Mouse (Mus musculus) embryonic facial prominence, embryonic 13.5 days (tissue): Measurements from ENCODE around the gene Dntt. TPM values are rescaled to one million over a fixed set of nuclear protein-coding genes. Genes with fewer than 3 reads are reported as not detected.

Experiments
- ATAC-seq: fragments of 200-750 bp; cut with Nextera tagmentation; 2 replicates; pipeline ENCODE4 v1.8.0; 2017; ENCODE audit warnings: low read depth; ENCODE audit not compliant: insufficient number of reproducible peaks, insufficient read depth, low FRiP score, low TSS enrichment
- H3K27ac ChIP-seq: fragments of 300-500 bp; sonication (generic); 2 replicates; pipeline ENCODE4 v1.5.1; 2015; ENCODE audit warnings: moderate library complexity, mild to moderate bottlenecking, inconsistent platforms
- H3K27me3 ChIP-seq: fragments of 300-500 bp; sonication (generic); 2 replicates; pipeline ENCODE4 v1.6.1; 2015; ENCODE audit warnings: mild to moderate bottlenecking, inconsistent platforms
- H3K36me3 ChIP-seq: fragments of 300-500 bp; sonication (generic); 2 replicates; pipeline ENCODE4 v1.6.1; 2015; ENCODE audit warnings: mild to moderate bottlenecking, inconsistent platforms
- H3K4me1 ChIP-seq: fragments of 300-500 bp; sonication (generic); 2 replicates; pipeline ENCODE4 v1.6.1; 2015; ENCODE audit warnings: inconsistent platforms
- H3K4me2 ChIP-seq: fragments of 300-500 bp; sonication (generic); 2 replicates; pipeline ENCODE4 v1.6.1; 2015; ENCODE audit warnings: moderate library complexity, mild to moderate bottlenecking, inconsistent platforms
- H3K4me3 ChIP-seq: fragments of 300-500 bp; sonication (generic); 2 replicates; pipeline ENCODE4 v1.5.1; 2015; ENCODE audit warnings: mild to moderate bottlenecking, inconsistent platforms
- H3K9ac ChIP-seq: fragments of 300-500 bp; sonication (generic); 2 replicates; pipeline ENCODE4 v1.6.1; 2015; ENCODE audit warnings: mild to moderate bottlenecking, inconsistent platforms
- H3K9me3 ChIP-seq: fragments of 300-500 bp; sonication (generic); 2 replicates; pipeline ENCODE4 v1.6.1; 2016; ENCODE audit warnings: inconsistent platforms
- WGBS: fragments of 180-500 bp; shearing (Covaris S2); methylation state at CpG from one replicate; pipeline ENCODE4 v1.1.7; 2015; ENCODE audit warnings: mixed read lengths; 5-methylcytosine and 5-hydroxymethylcytosine counted together
- polyA plus RNA-seq: library from polyadenylated mRNA; unstranded; fragments of >200 nt; fragmentation: Nextera tagmentation; extraction: Ambion mirVana; gene quantifications from 2 replicates; pipeline ENCODE4 v1.2.1, GENCODE M21; 2015

Dntt gene
- polyA plus RNA-seq: not detected in 2 replicates

GRCm38 (mm10) chr19:41029219-41029618 lies at the start of gene Dntt:
TSS of gene Dntt (plus strand) at chr19:41029275.
- WGBS: 84% methylated on average over 6 of the region's 6 CpGs
- Histone ChIP-seq H3K27ac (no peak within 1 kb of the TSS), H3K4me3 (no peak within 1 kb of the TSS), H3K9me3 (no peaks in the 10 kb centered on the region), H3K4me2 (no peak within 1 kb of the TSS), H3K27me3 (peaks cover 5% of the 10 kb centered on the region; the same call in 1 of the 2 replicates), H3K9ac (no peak within 1 kb of the TSS), H3K36me3 (no peaks in the 10 kb centered on the region), H3K4me1 (no peaks in the 10 kb centered on the region)
- no peak for ATAC-seq

GRCm38 (mm10) chr19:40980671-40981070 lies 48.4 kb upstream of the Dntt start:
- Histone ChIP-seq H3K4me2 (no peak overlapping the region), H3K4me1 (no peaks in the 10 kb centered on the region), H3K36me3 (no peaks in the 10 kb centered on the region), H3K27ac (no peak overlapping the region), H3K9me3 (no peaks in the 10 kb centered on the region), H3K4me3 (no peak overlapping the region), H3K27me3 (no peaks in the 10 kb centered on the region), H3K9ac (no peak overlapping the region)
- ATAC-seq: no peak
- WGBS: 75% methylated on average over 5 of the region's 5 CpGs

DNA sequence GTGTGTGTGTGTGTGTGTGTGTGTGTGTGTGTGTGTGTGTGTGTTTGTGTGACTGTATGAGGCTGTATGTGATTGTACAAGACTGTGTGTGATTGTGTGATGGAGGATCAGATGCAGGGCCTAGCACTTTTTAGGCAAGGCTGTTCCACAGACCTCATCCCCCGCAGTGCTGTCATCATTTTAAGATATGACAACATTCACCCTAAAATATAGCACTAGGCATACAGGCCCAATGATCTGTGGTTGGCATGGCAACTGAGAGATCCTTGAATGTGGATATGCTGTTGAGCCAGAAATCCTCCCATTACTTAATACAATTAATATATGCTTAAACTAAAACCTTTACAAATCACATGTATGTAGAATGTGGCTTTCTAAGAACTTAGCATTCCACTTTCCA lies 44.5 kb upstream of the Dntt start:
- H3K9me3 ChIP-seq: no peaks in the 10 kb centered on the region
- 96% methylated on average over 1 of the region's 1 CpGs for WGBS
- H3K4me1 ChIP-seq: no peaks in the 10 kb centered on the region
- no peak overlapping the region for H3K4me3 ChIP-seq
- ATAC-seq: no peak
- no peak overlapping the region for H3K9ac ChIP-seq
- H3K36me3 ChIP-seq: no peaks in the 10 kb centered on the region
- H3K27ac ChIP-seq: no peak overlapping the region
- H3K4me2 ChIP-seq: no peak overlapping the region
- H3K27me3 ChIP-seq: no peaks in the 10 kb centered on the region

DNA sequence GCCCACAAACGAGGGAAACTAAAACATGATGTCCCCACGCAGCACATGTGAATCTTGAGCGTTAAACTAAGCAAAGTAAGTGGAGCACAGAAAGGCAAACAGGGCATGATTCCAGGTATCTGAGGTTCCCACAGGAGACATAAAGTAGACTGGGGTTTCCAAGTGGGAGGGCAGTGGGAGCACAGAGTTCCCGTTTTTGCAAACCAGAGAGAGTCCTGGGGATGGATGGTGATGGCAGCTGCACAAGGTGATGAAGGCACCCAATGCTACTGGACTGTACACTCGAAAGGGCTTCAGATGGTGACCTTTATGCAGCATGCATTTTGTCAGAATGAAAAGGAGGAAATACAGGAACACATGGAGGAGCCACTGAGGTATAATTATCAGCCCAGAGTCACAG lies 40.2 kb upstream of the Dntt start:
- peaks cover 5% of the 10 kb centered on the region for H3K4me1 ChIP-seq
- 73% methylated on average over 5 of the region's 5 CpGs for WGBS
- no peaks in the 10 kb centered on the region for H3K9me3 ChIP-seq
- ATAC-seq: no peak
- no peak overlapping the region for H3K4me3 ChIP-seq
- no peak overlapping the region for H3K9ac ChIP-seq
- H3K4me2 ChIP-seq: no peak overlapping the region
- H3K36me3 ChIP-seq: no peaks in the 10 kb centered on the region
- H3K27ac ChIP-seq: no peak overlapping the region
- H3K27me3 ChIP-seq: no peaks in the 10 kb centered on the region

DNA sequence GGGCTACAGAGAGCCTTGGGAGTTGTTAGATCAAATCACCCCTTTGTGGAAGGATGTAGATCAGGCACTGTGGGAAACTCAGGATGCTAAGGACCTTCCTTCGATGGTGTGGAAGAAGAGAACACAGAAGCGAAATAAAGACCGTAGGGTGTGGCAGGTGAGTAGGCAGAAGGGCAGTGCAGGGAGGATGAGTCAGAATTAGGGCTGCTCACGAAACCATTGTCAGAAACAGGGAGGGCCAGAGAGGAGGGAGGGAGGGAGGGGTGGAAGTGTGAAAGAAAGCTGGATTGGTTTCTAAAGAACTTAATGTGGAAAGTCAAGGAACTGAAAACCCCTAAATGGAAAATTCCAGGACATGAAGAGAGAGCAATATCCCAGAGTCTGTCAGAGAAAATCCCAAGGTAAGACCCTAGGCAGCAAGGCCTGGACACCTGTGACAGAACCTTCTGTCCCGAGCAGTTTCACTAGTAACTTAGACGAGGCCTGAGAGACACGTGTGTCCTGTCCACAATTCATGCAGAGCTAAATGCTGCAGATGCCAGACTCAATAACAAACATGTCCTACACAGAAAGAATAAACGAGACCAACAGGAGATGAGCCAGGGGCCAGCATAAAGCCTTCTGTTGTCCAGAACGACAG lies 39.0 kb upstream of the Dntt start:
- WGBS: 78% methylated on average over 9 of the region's 9 CpGs
- H3K27me3 ChIP-seq: no peaks in the 10 kb centered on the region
- ATAC-seq: no peak
- no peak overlapping the region for H3K27ac ChIP-seq
- H3K36me3 ChIP-seq: no peaks in the 10 kb centered on the region
- H3K4me2 ChIP-seq: no peak overlapping the region
- H3K4me3 ChIP-seq: no peak overlapping the region
- no peak overlapping the region for H3K9ac ChIP-seq
- H3K4me1 ChIP-seq: peaks cover 10% of the 10 kb centered on the region
- no peaks in the 10 kb centered on the region for H3K9me3 ChIP-seq

DNA sequence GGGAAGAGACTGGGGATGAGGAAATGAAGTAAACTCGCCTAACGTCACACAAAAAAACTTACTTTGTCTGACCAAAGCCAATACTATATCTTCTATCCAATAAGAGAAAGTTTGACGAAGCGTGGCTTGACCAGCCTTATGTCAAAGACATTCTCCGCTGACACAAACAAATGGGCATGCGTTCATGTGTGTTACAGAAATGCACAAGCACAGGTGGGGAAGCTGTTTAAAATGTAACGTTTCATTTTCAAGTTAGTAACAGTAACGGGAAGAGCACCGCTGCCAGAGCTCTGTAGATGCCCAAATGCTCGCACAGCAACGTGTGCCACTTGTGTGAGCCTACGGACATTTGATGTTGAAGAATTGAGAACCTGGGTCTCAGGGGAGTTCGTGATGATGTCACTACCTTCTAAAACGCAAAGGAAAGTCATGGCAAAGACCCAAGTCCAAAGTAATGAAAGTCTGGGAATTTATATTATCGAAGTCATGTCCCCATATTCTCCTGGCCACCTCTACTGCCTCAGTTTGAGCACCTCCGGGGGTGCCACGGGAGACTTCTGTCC lies 38.2 kb upstream of the Dntt start:
- H3K4me1 ChIP-seq: peaks cover 10% of the 10 kb centered on the region
- H3K27ac ChIP-seq: no peak overlapping the region
- no peaks in the 10 kb centered on the region for H3K27me3 ChIP-seq
- H3K4me2 ChIP-seq: no peak overlapping the region
- 92% methylated on average over 17 of the region's 17 CpGs for WGBS
- H3K9ac ChIP-seq: no peak overlapping the region
- no peak overlapping the region for H3K4me3 ChIP-seq
- ATAC-seq: no peak
- H3K9me3 ChIP-seq: no peaks in the 10 kb centered on the region
- no peaks in the 10 kb centered on the region for H3K36me3 ChIP-seq

DNA sequence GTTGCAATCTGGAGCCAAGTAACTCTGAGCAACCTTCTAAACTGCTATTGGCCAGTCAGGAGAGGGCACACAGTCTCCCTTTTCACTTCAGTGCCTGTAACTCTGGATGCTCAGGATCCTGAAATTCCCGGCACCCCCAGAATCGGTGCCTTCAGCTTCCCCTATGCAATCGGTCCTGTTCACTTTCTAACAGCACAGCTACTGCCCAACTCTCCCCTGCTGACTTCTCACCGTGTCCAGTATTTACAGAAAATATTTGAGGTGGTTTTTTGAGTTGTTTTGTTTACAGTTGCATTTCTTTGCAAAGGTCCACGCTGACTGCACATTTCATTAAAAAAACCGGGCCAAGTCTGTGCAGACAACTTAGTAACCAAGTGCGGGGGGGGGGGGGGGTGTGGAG lies 37.4 kb upstream of the Dntt start:
- WGBS: 76% methylated on average over 6 of the region's 7 CpGs
- H3K4me3 ChIP-seq: no peak overlapping the region
- H3K9me3 ChIP-seq: no peaks in the 10 kb centered on the region
- no peaks in the 10 kb centered on the region for H3K36me3 ChIP-seq
- peaks cover 10% of the 10 kb centered on the region for H3K4me1 ChIP-seq
- no peak overlapping the region for H3K9ac ChIP-seq
- no peak overlapping the region for H3K27ac ChIP-seq
- no peak for ATAC-seq
- H3K27me3 ChIP-seq: no peaks in the 10 kb centered on the region
- H3K4me2 ChIP-seq: no peak overlapping the region

- no peak for ATAC-seq
- peaks cover 10% of the 10 kb centered on the region for H3K4me1 ChIP-seq
- WGBS: 76% methylated on average over 11 of the region's 11 CpGs
- H3K27me3 ChIP-seq: no peaks in the 10 kb centered on the region
- no peaks in the 10 kb centered on the region for H3K36me3 ChIP-seq
- H3K4me3 ChIP-seq: no peak overlapping the region
- H3K27ac ChIP-seq: no peak overlapping the region
- H3K9ac ChIP-seq: no peak overlapping the region
- H3K4me2 ChIP-seq: no peak overlapping the region
- no peaks in the 10 kb centered on the region for H3K9me3 ChIP-seq
These were observed 37.0 kb upstream of the Dntt start for GRCm38 (mm10) chr19:40992096-40992495.

DNA sequence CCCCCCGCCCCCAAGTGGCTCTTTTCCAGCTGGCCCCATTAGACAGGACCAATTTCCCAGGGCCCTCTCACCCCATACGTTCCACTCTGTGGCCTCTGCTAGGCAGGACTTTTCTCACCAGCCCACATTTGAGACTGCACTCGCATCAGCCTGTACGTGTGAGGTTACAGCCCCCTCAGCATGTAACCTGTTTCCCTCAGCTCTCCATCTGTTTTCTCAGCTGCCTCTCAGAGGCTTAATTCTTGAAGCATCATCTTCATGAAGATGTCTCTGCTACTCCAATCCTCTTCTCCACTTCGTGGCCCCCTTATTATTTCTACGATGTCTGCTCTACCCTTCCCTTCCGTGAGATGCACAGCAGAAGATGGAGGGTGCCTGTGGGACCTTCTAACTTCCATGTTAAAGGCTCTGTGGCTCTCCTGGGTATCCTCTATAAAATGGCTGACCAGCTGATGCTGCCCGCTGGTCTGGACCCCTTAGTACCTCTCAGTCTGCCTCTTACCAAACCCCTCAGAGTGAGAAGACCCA lies 36.5 kb upstream of the Dntt start:
- no peaks in the 10 kb centered on the region for H3K36me3 ChIP-seq
- H3K27me3 ChIP-seq: no peaks in the 10 kb centered on the region
- no peak overlapping the region for H3K4me3 ChIP-seq
- no peak for ATAC-seq
- 80% methylated on average over 8 of the region's 8 CpGs for WGBS
- H3K27ac ChIP-seq: no peak overlapping the region
- H3K4me1 ChIP-seq: peaks cover 10% of the 10 kb centered on the region
- no peaks in the 10 kb centered on the region for H3K9me3 ChIP-seq
- no peak overlapping the region for H3K9ac ChIP-seq
- H3K4me2 ChIP-seq: no peak overlapping the region

DNA sequence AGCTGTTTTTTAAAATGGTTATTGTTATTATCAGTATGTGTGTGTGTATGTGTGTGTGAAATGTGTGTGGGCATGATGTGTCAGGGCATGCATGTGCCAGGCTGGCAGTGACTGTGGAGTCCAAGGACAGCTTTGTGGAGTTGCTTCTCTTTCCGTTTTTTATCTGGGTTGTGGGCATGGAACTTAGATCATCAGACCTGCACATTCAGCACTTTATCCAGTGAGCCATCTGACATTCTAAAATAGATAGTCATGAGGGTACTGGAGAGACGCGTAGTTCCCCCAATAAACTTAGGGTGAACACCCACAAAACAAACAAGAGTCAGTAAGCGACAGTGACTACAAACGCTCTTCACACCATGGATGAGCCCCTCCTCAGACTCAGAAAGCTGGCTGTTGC lies 35.7 kb upstream of the Dntt start:
- H3K36me3 ChIP-seq: no peaks in the 10 kb centered on the region
- H3K9me3 ChIP-seq: no peaks in the 10 kb centered on the region
- H3K27me3 ChIP-seq: no peaks in the 10 kb centered on the region
- peaks cover 10% of the 10 kb centered on the region for H3K4me1 ChIP-seq
- H3K27ac ChIP-seq: no peak overlapping the region
- H3K4me3 ChIP-seq: 0 out of 2 replicates have a peak overlapping the region, but pooled peaks have one; percentile 3
- H3K9ac ChIP-seq: no peak overlapping the region
- peak overlapping the region; percentile 32 for H3K4me2 ChIP-seq
- 91% methylated on average over 5 of the region's 5 CpGs for WGBS
- no peak for ATAC-seq

GRCm38 (mm10) chr19:40994057-40994585 lies 35.0 kb upstream of the Dntt start, which contains the start of gene Blnk:
TSS of gene Blnk (minus strand) at chr19:40994535.
- H3K9ac ChIP-seq: no peak within 1 kb of the TSS
- H3K27ac ChIP-seq: 0 out of 2 replicates have a peak within 1 kb of the TSS, but pooled peaks have one; percentile 22
- WGBS: 18% methylated on average over 8 of the region's 8 CpGs
- no peaks in the 10 kb centered on the region for H3K36me3 ChIP-seq
- no peaks in the 10 kb centered on the region for H3K27me3 ChIP-seq
- 0 out of 2 replicates have a peak, but pooled peaks have one; percentile 56 for ATAC-seq
- peaks cover 10% of the 10 kb centered on the region for H3K4me1 ChIP-seq
- 0 out of 2 replicates have a peak within 1 kb of the TSS, but pooled peaks have one; percentile 3 for H3K4me3 ChIP-seq
- H3K4me2 ChIP-seq: peak within 1 kb of the TSS; percentile 32
- no peaks in the 10 kb centered on the region for H3K9me3 ChIP-seq

- ATAC-seq: no peak
- 65% methylated on average over 7 of the region's 7 CpGs for WGBS
- no peaks in the 10 kb centered on the region for H3K36me3 ChIP-seq
- H3K4me2 ChIP-seq: no peak overlapping the region
- no peak overlapping the region for H3K27ac ChIP-seq
- no peak overlapping the region for H3K4me3 ChIP-seq
- H3K9me3 ChIP-seq: no peaks in the 10 kb centered on the region
- H3K4me1 ChIP-seq: peaks cover 10% of the 10 kb centered on the region
- no peak overlapping the region for H3K9ac ChIP-seq
- no peaks in the 10 kb centered on the region for H3K27me3 ChIP-seq
These were observed 34.2 kb upstream of the Dntt start for GRCm38 (mm10) chr19:40994911-40995310.
